Mouse (Mus musculus) heart, adult 2 months (tissue): ENCODE measurements at regions not wholly inside any gene's neighbourhood (a gene's known extent, or its start where the extent isn't known, plus 50 kb on each side); places are given as distances from the start of the nearest gene placed in this dataset.

Experiments
- CTCF ChIP-seq: fragments of 200-600 bp; IDR thresholded peaks from 2 replicates; pipeline ENCODE4 v1.8.1; 2022; ENCODE audit warnings: antibody characterized with exemption, mild to moderate bottlenecking, moderate library complexity
- POLR2A ChIP-seq: fragments of 200-500 bp; IDR thresholded peaks from 2 replicates; pipeline ENCODE4 v1.6.1; 2011; ENCODE audit warnings: mild to moderate bottlenecking, low read depth, low read length, control low read depth; ENCODE audit not compliant: insufficient read depth

- TF ChIP-seq CTCF: no peak
- no peak for TF ChIP-seq POLR2A
Measured at GRCm38 (mm10) chr9:113486494-113487081, 221.5 kb downstream of the Pdcd6ip start.
